Mouse (Mus musculus): ENCODE data around the gene Trio.
A peak's percentile ranks its signal among the peaks of the same experiment; 100 is the strongest.
"Not testable (repeated sequence)": the region's sequence is repeated elsewhere in the genome, so short reads cannot be mapped to it uniquely, and the experiment has no call there.

Trio gene

GRCm38 (mm10) chr15:27724796-27725680 is 300.6 kb downstream of the Trio start:
- no peak for DNase-seq (ENCODE audit: low read depth, low spot score)

GRCm38 (mm10) chr15:27724298-27724697 is 301.4 kb downstream of the Trio start:
- no peak for DNase-seq (ENCODE audit: low read depth, low spot score)

- peak; percentile 24 for DNase-seq (ENCODE audit: low read depth, low spot score)
Observed at GRCm38 (mm10) chr15:27723746-27724145, 301.9 kb downstream of the Trio start.

GRCm38 (mm10) chr15:27720297-27720696 is 305.4 kb downstream of the Trio start:
- not testable (repeated sequence) for DNase-seq (ENCODE audit: low read depth, low spot score)

GRCm38 (mm10) chr15:27718668-27719067 is 307.0 kb downstream of the Trio start:
- no peak for DNase-seq (ENCODE audit: low read depth, low spot score)

- DNase-seq (ENCODE audit: low read depth, low spot score), result peak; percentile 6
Observed at GRCm38 (mm10) chr15:27715331-27715730, 310.3 kb downstream of the Trio start.

- no peak for DNase-seq (ENCODE audit: low read depth, low spot score)
Observed at GRCm38 (mm10) chr15:27710698-27711097, 314.9 kb downstream of the Trio start.

- DNase-seq (ENCODE audit: low read depth, low spot score), result no peak
Observed at GRCm38 (mm10) chr15:27708968-27709612, 316.6 kb downstream of the Trio start.

- DNase-seq (ENCODE audit: low read depth, low spot score), result no peak
Observed at GRCm38 (mm10) chr15:27708499-27708898, 317.1 kb downstream of the Trio start.

- no peak for DNase-seq (ENCODE audit: low read depth, low spot score)
Observed at GRCm38 (mm10) chr15:27702972-27703313, 322.7 kb downstream of the Trio start.

- no peak for DNase-seq (ENCODE audit: low read depth, low spot score)
Observed at GRCm38 (mm10) chr15:27702031-27702971, 323.3 kb downstream of the Trio start.

- no peak for DNase-seq (ENCODE audit: low read depth, low spot score)
Observed at GRCm38 (mm10) chr15:27697632-27698031, 328.0 kb downstream of the Trio start.

GRCm38 (mm10) chr15:27693235-27693634 is 332.4 kb downstream of the Trio start:
- DNase-seq (ENCODE audit: low read depth, low spot score), result no peak

- no peak for DNase-seq (ENCODE audit: low read depth, low spot score)
Observed at GRCm38 (mm10) chr15:27692161-27692560, 333.5 kb downstream of the Trio start.

GRCm38 (mm10) chr15:27691213-27691612 is 334.4 kb downstream of the Trio start:
- DNase-seq (ENCODE audit: low read depth, low spot score), result no peak

GRCm38 (mm10) chr15:27688041-27688651 is 337.5 kb downstream of the Trio start:
- DNase-seq (ENCODE audit: low read depth, low spot score), result no peak

- no peak for DNase-seq (ENCODE audit: low read depth, low spot score)
Observed at GRCm38 (mm10) chr15:27684813-27685212, 340.8 kb downstream of the Trio start.

- no peak for DNase-seq (ENCODE audit: low read depth, low spot score)
Observed at GRCm38 (mm10) chr15:27683206-27683605, 342.4 kb downstream of the Trio start.

GRCm38 (mm10) chr15:27682619-27683018 is 343.0 kb downstream of the Trio start:
- no peak for DNase-seq (ENCODE audit: low read depth, low spot score)

GRCm38 (mm10) chr15:27681419-27682187 is 344.0 kb downstream of the Trio start, which contains the start of gene Otulinl:
Gene Otulinl, minus strand, starts transcription at chr15:27681579.
- peak; percentile 92 for DNase-seq (ENCODE audit: low read depth, low spot score)

- DNase-seq (ENCODE audit: low read depth, low spot score), result no peak
Observed at GRCm38 (mm10) chr15:27680997-27681396, 344.7 kb downstream of the Trio start.

Measured in retina, postnatal 7 days (tissue).